Mouse (Mus musculus) embryonic fibroblast, embryonic 13.5 days (primary cell): ENCODE measurements around the gene Gphn. TPM values are rescaled to one million over a fixed set of nuclear protein-coding genes. Genes with fewer than 3 reads are reported as not detected.
"Not testable (repeated sequence)": the region's sequence is repeated elsewhere in the genome, so short reads cannot be mapped to it uniquely, and the experiment has no call there.

Experiments used
- H3K27ac ChIP-seq: 2 replicates; pipeline ENCODE4 v1.5.1; 2012; ENCODE audit warnings: low read length, control low read depth, inconsistent platforms; ENCODE audit not compliant: insufficient read depth
- H3K4me1 ChIP-seq: 2 replicates; pipeline ENCODE4 v1.6.1; 2011; ENCODE audit warnings: low read length; ENCODE audit not compliant: control insufficient read depth, insufficient read depth
- H3K4me3 ChIP-seq: 2 replicates; pipeline ENCODE4 v1.5.1; 2011; ENCODE audit warnings: mild to moderate bottlenecking, control low read depth, low read length; ENCODE audit not compliant: insufficient read depth
- CTCF ChIP-seq: IDR thresholded peaks from 2 replicates; pipeline ENCODE4 v1.5.1; 2011; ENCODE audit warnings: mild to moderate bottlenecking, control low read depth, low read length, moderate library complexity, borderline replicate concordance; ENCODE audit not compliant: insufficient read depth
- POLR2A ChIP-seq: IDR thresholded peaks from 2 replicates; pipeline ENCODE4 v1.6.1; 2011; ENCODE audit warnings: low read depth, mild to moderate bottlenecking, control low read depth, low read length, moderate library complexity
- polyA plus RNA-seq: library from polyadenylated mRNA; stranded (reverse); fragments of >200 nt; gene quantifications from 2 replicates; pipeline ENCODE4 v1.2.4, GENCODE M21; 2011; ENCODE audit warnings: low read depth; ENCODE audit not compliant: missing spikeins, insufficient read length

The Gphn gene
- polyA plus RNA-seq, 1 experiment = 16.8 TPM

- TF ChIP-seq POLR2A = no peak
- TF ChIP-seq CTCF = no peak
- H3K4me3 ChIP-seq = no peak overlapping the region
- H3K27ac ChIP-seq = no peak overlapping the region
- no peaks in the 10 kb centered on the region for H3K4me1 ChIP-seq
These were observed 101.8 kb downstream of the Gphn start for GRCm38 (mm10) chr12:78327946-78328345.

- no peak overlapping the region for H3K4me3 ChIP-seq
- no peak for TF ChIP-seq CTCF
- TF ChIP-seq POLR2A = no peak
These were observed 105.9 kb downstream of the Gphn start for GRCm38 (mm10) chr12:78332107-78332506.

DNA sequence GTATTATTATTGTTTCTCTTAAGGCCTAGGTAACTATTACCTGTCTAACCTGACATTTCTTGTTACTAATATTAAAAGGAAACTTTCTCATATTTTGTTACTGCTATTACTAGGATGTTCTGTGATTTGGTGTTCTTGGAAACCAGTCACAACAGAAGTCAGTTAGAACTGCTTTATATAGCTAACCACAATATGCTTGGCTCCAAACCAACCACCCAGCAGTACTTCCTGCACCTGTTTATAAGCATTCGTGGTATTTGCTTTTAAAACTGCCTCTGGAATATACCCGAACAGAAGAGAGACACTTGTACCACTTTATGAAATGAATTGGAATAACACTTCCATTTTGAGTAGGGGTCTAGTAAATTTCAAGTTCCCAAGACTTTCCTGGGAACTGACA lies 130.3 kb downstream of the Gphn start:
- H3K27ac ChIP-seq = no peak overlapping the region
- H3K4me1 ChIP-seq = no peaks in the 10 kb centered on the region
- H3K4me3 ChIP-seq = no peak overlapping the region
- no peak for TF ChIP-seq POLR2A
- no peak for TF ChIP-seq CTCF

More at GRCm38 (mm10) chr12:78332107-78332506, 105.9 kb downstream of the Gphn start:
- H3K27ac ChIP-seq = no peak overlapping the region
- H3K4me1 ChIP-seq = no peaks in the 10 kb centered on the region

DNA sequence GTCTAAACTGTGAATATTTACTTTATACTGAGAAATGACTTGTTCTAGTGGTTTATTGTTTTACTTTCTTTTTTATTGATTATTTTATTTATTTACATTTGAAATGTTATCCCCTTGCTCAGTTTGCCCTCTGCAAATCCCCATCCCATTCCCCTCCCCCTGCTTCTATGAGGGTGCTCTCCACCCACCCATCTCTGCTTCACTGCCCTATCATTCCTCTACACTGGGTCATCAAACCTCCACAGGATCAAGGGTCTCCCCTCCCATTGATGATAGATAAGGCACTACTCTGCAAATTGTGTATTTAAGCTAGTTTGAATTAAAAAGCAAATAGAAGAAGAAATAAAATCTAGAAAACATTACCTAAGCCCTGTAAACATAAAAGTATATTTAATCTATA lies 163.1 kb downstream of the Gphn start:
- Histone ChIP-seq H3K27ac (no peak overlapping the region), H3K4me1 (no peaks in the 10 kb centered on the region), H3K4me3 (no peak overlapping the region)
- TF ChIP-seq CTCF = no peak
- no peak for TF ChIP-seq POLR2A

GRCm38 (mm10) chr12:78395297-78395696 lies 169.1 kb downstream of the Gphn start:
- Histone ChIP-seq H3K27ac (no peak overlapping the region), H3K4me1 (no peaks in the 10 kb centered on the region), H3K4me3 (no peak overlapping the region)
- TF ChIP-seq CTCF (no peak), POLR2A (no peak)

- not testable (repeated sequence) for H3K27ac ChIP-seq, H3K4me3 ChIP-seq
These were observed 181.3 kb downstream of the Gphn start for GRCm38 (mm10) chr12:78407518-78407917.

DNA sequence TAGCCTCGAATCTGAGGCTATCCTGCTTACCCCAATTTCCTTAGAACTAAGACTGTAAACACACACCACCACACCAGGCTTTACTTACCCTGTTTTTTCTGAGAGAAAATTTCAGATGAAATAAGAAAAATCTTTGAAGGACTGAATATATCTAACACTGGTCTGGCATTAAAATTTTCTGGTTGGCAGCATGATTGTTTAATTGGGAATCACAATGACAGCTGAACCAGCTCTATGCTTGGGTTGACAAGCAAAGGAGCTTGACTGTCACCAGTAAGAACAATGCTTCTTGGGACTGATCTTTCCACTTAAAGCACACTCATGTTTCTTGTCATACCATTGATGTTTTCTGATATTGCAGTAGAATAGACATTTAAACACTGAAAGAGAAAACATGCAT lies 296.0 kb downstream of the Gphn start:
- H3K4me1 ChIP-seq = no peaks in the 10 kb centered on the region
- TF ChIP-seq POLR2A (no peak), CTCF (no peak)
- no peak overlapping the region for H3K4me3 ChIP-seq
- no peak overlapping the region for H3K27ac ChIP-seq

More at GRCm38 (mm10) chr12:78407518-78407917, 181.3 kb downstream of the Gphn start:
- H3K4me1 ChIP-seq = not testable (repeated sequence)

GRCm38 (mm10) chr12:78522804-78523394 lies 296.7 kb downstream of the Gphn start:
- Histone ChIP-seq H3K4me1 (no peaks in the 10 kb centered on the region), H3K27ac (no peak overlapping the region), H3K4me3 (no peak overlapping the region)
- TF ChIP-seq CTCF (no peak), POLR2A (no peak)

- H3K4me1 ChIP-seq, H3K27ac ChIP-seq, H3K4me3 ChIP-seq: not testable (repeated sequence)
These were observed 311.4 kb downstream of the Gphn start for GRCm38 (mm10) chr12:78537590-78537989.

- TF ChIP-seq POLR2A = no peak
- TF ChIP-seq CTCF = no peak
- Histone ChIP-seq H3K4me3 (no peak overlapping the region), H3K27ac (no peak overlapping the region), H3K4me1 (no peaks in the 10 kb centered on the region)
These were observed 324.7 kb downstream of the Gphn start for GRCm38 (mm10) chr12:78550913-78551312.

DNA sequence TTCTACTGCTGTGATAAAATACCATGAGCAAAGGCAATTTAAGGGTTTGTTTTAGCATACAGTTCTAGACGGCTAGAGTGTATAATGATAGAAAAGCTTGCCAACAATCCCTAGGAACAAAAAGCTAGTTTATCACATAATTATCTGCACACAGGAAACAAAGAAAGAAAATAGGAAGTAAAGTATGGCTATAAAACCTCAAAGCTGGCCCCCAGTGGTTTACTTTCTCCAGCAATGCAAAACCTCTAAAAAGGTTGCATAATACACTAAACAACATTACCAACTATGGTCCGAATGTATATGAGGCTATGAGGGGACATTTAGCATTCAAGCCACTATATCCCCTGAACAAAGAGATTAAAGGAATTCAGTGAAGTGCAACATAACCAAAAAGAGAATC lies 405.6 kb downstream of the Gphn start:
- Histone ChIP-seq H3K4me1 (no peaks in the 10 kb centered on the region), H3K4me3 (no peak overlapping the region), H3K27ac (no peak overlapping the region)
- TF ChIP-seq POLR2A (no peak), CTCF (no peak)

GRCm38 (mm10) chr12:78639466-78639865 lies 413.3 kb downstream of the Gphn start:
- peaks cover 4% of the 10 kb centered on the region; the same call in 1 of the 2 replicates for H3K4me1 ChIP-seq
- peak overlapping the region; percentile 16 for H3K27ac ChIP-seq
- no peak overlapping the region for H3K4me3 ChIP-seq
- no peak for TF ChIP-seq POLR2A
- no peak for TF ChIP-seq CTCF
